Mouse (Mus musculus) forebrain, postnatal 0 days (tissue): ENCODE data around the gene Grin2d. TPM values are rescaled to one million over a fixed set of nuclear protein-coding genes. Genes with fewer than 3 reads are reported as not detected.
A peak's percentile ranks its signal among the peaks of the same experiment; 100 is the strongest.

ENCODE experiments used
- ATAC-seq: fragments of 200-750 bp; cut with Nextera tagmentation; 2 replicates; pipeline ENCODE4 v1.8.0; 2017; ENCODE audit warnings: mild to moderate bottlenecking, moderate library complexity
- DNase-seq: peaks from one replicate; pipeline ENCODE4 v3.0.0-alpha.2; 2015
- H3K27ac ChIP-seq: fragments of 300-500 bp; sonication (generic); 2 replicates; pipeline ENCODE4 v1.5.1; 2014; ENCODE audit warnings: low read depth, mild to moderate bottlenecking, antibody characterized with exemption, low read length, moderate library complexity, mixed read lengths
- H3K27me3 ChIP-seq: fragments of 300-500 bp; sonication (generic); 2 replicates; pipeline ENCODE4 v1.6.1; 2014; ENCODE audit warnings: mild to moderate bottlenecking, low read length, mixed read lengths; ENCODE audit not compliant: insufficient read depth
- H3K36me3 ChIP-seq: fragments of 300-500 bp; sonication (generic); 2 replicates; pipeline ENCODE4 v1.6.1; 2014; ENCODE audit warnings: mild to moderate bottlenecking, moderate library complexity; ENCODE audit not compliant: insufficient read depth
- H3K4me1 ChIP-seq: fragments of 300-500 bp; sonication (generic); 2 replicates; pipeline ENCODE4 v1.6.1; 2014; ENCODE audit warnings: antibody characterized with exemption; ENCODE audit not compliant: insufficient read depth
- H3K4me2 ChIP-seq: fragments of 300-500 bp; sonication (generic); 2 replicates; pipeline ENCODE4 v1.6.1; 2014; ENCODE audit warnings: low read depth, mild to moderate bottlenecking, moderate library complexity
- H3K4me3 ChIP-seq: fragments of 300-500 bp; sonication (generic); 2 replicates; pipeline ENCODE4 v1.5.1; 2014; ENCODE audit warnings: low read depth, low read length, mixed read lengths
- H3K9ac ChIP-seq: fragments of 300-500 bp; sonication (generic); 2 replicates; pipeline ENCODE4 v1.6.1; 2014; ENCODE audit warnings: mild to moderate bottlenecking
- H3K9me3 ChIP-seq: fragments of 300-500 bp; sonication (generic); 2 replicates; pipeline ENCODE4 v1.6.1; 2016; ENCODE audit warnings: low read length
- CTCF ChIP-seq: sonication (generic); IDR thresholded peaks from 2 replicates; pipeline ENCODE4 v1.5.1; 2016; ENCODE audit warnings: antibody characterized with exemption, control low read depth, low read depth
- WGBS: fragments of 180-500 bp; shearing (Covaris S2); extraction: QIAGEN DNeasy Blood & Tissue Kit; methylation state at CpG from one replicate; pipeline ENCODE4 v1.1.7; 2014; 5-methylcytosine and 5-hydroxymethylcytosine counted together
- polyA plus RNA-seq: library from polyadenylated mRNA; unstranded; fragments of >200 nt; fragmentation: Nextera tagmentation; extraction: Ambion mirVana; gene quantifications from 2 replicates; pipeline ENCODE4 v1.2.1, GENCODE M21; 2015
- total RNA-seq: library from RNA; depleted of rRNA; stranded (reverse); fragments of >200 nt; gene quantifications from 2 replicates; pipeline ENCODE4 v1.2.3, GENCODE M21; 2014; rRNA removed

The Grin2d gene
- total and polyA plus RNA-seq, 2 experiments from 2014 or later: 3.4 to 12.9 TPM

DNA sequence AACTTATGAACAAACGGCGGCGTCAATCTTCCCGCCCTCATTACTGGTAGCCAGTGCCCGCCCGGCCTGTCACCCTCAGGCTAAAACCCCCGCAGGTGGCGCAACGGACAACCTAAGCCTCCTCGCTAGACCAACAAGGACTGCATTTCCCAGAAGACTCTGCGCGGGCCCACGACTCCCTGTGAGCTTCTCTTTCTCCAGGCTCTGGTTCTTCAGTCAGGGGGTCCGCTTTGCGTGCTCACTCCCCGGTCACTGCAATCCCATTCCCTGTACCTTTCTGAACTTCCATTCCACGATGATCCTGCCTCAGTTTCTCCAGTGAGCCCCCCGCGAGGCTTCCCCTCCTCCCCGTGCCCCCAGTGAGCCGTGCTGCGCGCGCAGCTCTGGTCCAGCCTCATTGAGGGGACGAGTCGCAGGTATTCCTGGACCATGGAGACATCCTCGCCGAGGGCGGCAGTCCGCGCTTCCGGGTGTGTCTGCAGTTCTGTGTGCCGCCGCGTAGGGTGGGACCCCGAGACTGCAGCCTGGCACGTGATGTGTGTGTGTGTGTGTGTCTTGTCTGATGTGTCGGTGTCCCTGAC is 94.6 kb downstream of the Grin2d start, which contains the start of gene Lmtk3:
TSS of gene Lmtk3 (plus strand) at position 228 of the 581 bp plus-strand sequence.
- Histone ChIP-seq H3K27ac (peak within 1 kb of the TSS; percentile 98), H3K36me3 (peaks cover 16% of the 10 kb centered on the region), H3K4me2 (peak within 1 kb of the TSS; percentile 83), H3K4me3 (peak within 1 kb of the TSS; percentile 93), H3K27me3 (no peaks in the 10 kb centered on the region), H3K9me3 (no peaks in the 10 kb centered on the region), H3K9ac (peak within 1 kb of the TSS; percentile 93), H3K4me1 (peaks cover 12% of the 10 kb centered on the region)
- DNase-seq (peak; percentile 88), ATAC-seq (peak; percentile 50)
- WGBS: under 1% methylated on average over 38 of the region's 38 CpGs
- TF ChIP-seq CTCF: peak; percentile 37

DNA sequence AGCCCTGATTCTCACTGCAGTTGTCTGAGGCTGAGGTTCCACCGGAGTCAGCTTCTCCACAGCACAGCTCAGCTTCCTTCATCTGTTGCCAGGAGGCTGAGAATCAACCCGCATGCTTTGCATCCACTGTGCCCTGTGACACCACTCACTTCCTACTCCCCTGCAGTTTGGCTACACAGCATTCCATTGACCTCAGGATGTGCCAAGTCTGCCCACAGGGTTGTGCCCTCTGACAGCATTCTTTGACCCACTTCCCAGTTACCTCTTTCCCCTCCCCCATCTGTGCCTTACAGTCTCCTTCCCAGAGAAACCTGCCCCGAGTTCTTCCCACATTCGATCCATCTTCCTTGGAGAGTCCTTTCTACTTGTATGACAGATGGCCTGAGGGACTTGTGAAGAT is 95.9 kb downstream of the Grin2d start:
- Histone ChIP-seq H3K4me1 (peaks cover 12% of the 10 kb centered on the region), H3K4me3 (no peak overlapping the region), H3K9ac (no peak overlapping the region), H3K27me3 (no peaks in the 10 kb centered on the region), H3K27ac (no peak overlapping the region), H3K4me2 (no peak overlapping the region), H3K36me3 (peaks cover 2% of the 10 kb centered on the region; the same call in 1 of the 2 replicates), H3K9me3 (no peaks in the 10 kb centered on the region)
- TF ChIP-seq CTCF: no peak
- WGBS: 75% methylated on average over 4 of the region's 4 CpGs
- ATAC-seq: no peak
- no peak for DNase-seq

Other genes starting within 250 kb of the Grin2d start
- 2.2 and 2.8 TPM in 2 replicates for gene Mamstr, start 238.4 kb downstream of the Grin2d start, total RNA-seq
- 2.6 TPM in 2 replicates for gene Mamstr, start 238.4 kb downstream of the Grin2d start, polyA plus RNA-seq
- gene Fut2, start 212.0 kb downstream of the Grin2d start, total RNA-seq: 0.15 TPM in 1 of 2 replicates, not detected in the other
- gene Fut2, start 212.0 kb downstream of the Grin2d start, polyA plus RNA-seq: 0.06 and 0.13 TPM in 2 replicates
- 0.23 and 0.33 TPM in 2 replicates for gene Ntn5, start 194.4 kb downstream of the Grin2d start, total RNA-seq
- 0.47 and 0.79 TPM in 2 replicates for gene Ntn5, start 194.4 kb downstream of the Grin2d start, polyA plus RNA-seq
- gene Sec1, start 184.0 kb downstream of the Grin2d start, total RNA-seq: 0.52 and 0.62 TPM in 2 replicates
- gene Sec1, start 184.0 kb downstream of the Grin2d start, polyA plus RNA-seq: 0.18 and 0.34 TPM in 2 replicates
- gene Car11, start 178.5 kb downstream of the Grin2d start, total RNA-seq: 104 and 122 TPM in 2 replicates
- gene Car11, start 178.5 kb downstream of the Grin2d start, polyA plus RNA-seq: 92.1 and 102 TPM in 2 replicates
- gene Dbp, start 173.3 kb downstream of the Grin2d start, total RNA-seq: 9.0 and 11.7 TPM in 2 replicates
- gene Dbp, start 173.3 kb downstream of the Grin2d start, polyA plus RNA-seq: 6.4 and 6.6 TPM in 2 replicates
- 891 and 1,057 TPM in 2 replicates for gene Rpl18, start 162.9 kb downstream of the Grin2d start, total RNA-seq
- 517 and 655 TPM in 2 replicates for gene Rpl18, start 162.9 kb downstream of the Grin2d start, polyA plus RNA-seq
- gene Sphk2, start 160.4 kb downstream of the Grin2d start, total RNA-seq: 19.6 and 21.5 TPM in 2 replicates
- 16.5 and 18.7 TPM in 2 replicates for gene Sphk2, start 160.4 kb downstream of the Grin2d start, polyA plus RNA-seq
- 0.31 and 0.33 TPM in 2 replicates for gene Fam83e, start 157.2 kb downstream of the Grin2d start, total RNA-seq
- 0.09 TPM in 1 of 2 replicates, not detected in the other for gene Fam83e, start 157.2 kb downstream of the Grin2d start, polyA plus RNA-seq
- not detected in 2 replicates for gene Spaca4, start 152.6 kb downstream of the Grin2d start, total RNA-seq
- gene Spaca4, start 152.6 kb downstream of the Grin2d start, polyA plus RNA-seq: not detected in 2 replicates
- gene Lmtk3, start 94.6 kb downstream of the Grin2d start, total RNA-seq: 128 and 144 TPM in 2 replicates
- 8.9 and 12.5 TPM in 2 replicates for gene Lmtk3, start 94.6 kb downstream of the Grin2d start, polyA plus RNA-seq
- 6.5 and 8.9 TPM in 2 replicates for gene Sult2b1, start 93.7 kb downstream of the Grin2d start, total RNA-seq
- gene Sult2b1, start 93.7 kb downstream of the Grin2d start, polyA plus RNA-seq: 9.6 and 10.0 TPM in 2 replicates
- gene Cyth2, start 63.8 kb downstream of the Grin2d start, total RNA-seq: 253 and 270 TPM in 2 replicates
- 282 and 317 TPM in 2 replicates for gene Cyth2, start 63.8 kb downstream of the Grin2d start, polyA plus RNA-seq
- gene Kcnj14, start 53.6 kb downstream of the Grin2d start, total RNA-seq: 0.54 and 1.00 TPM in 2 replicates
- 0.48 and 1.1 TPM in 2 replicates for gene Kcnj14, start 53.6 kb downstream of the Grin2d start, polyA plus RNA-seq
- 39.3 and 41.8 TPM in 2 replicates for gene Grwd1, start 47.4 kb downstream of the Grin2d start, total RNA-seq
- 55.9 and 60.7 TPM in 2 replicates for gene Grwd1, start 47.4 kb downstream of the Grin2d start, polyA plus RNA-seq
- gene Kdelr1, start 5.6 kb downstream of the Grin2d start, total RNA-seq: 129 TPM in 2 replicates
- 45.8 and 49.6 TPM in 2 replicates for gene Kdelr1, start 5.6 kb downstream of the Grin2d start, polyA plus RNA-seq
- 0.31 TPM in 1 of 2 replicates, not detected in the other for gene Syngr4, start 18.3 kb upstream of the Grin2d start, total RNA-seq
- gene Syngr4, start 18.3 kb upstream of the Grin2d start, polyA plus RNA-seq: 0.40 TPM in 2 replicates
- 22.1 and 29.7 TPM in 2 replicates for gene Tmem143, start 18.6 kb upstream of the Grin2d start, total RNA-seq
- gene Tmem143, start 18.6 kb upstream of the Grin2d start, polyA plus RNA-seq: 4.9 and 5.7 TPM in 2 replicates
- gene Emp3, start 43.0 kb upstream of the Grin2d start, total RNA-seq: 10.0 and 22.7 TPM in 2 replicates
- 24.9 and 33.7 TPM in 2 replicates for gene Emp3, start 43.0 kb upstream of the Grin2d start, polyA plus RNA-seq
- 4.3 and 5.8 TPM in 2 replicates for gene Ccdc114, start 45.7 kb upstream of the Grin2d start, total RNA-seq
- gene Ccdc114, start 45.7 kb upstream of the Grin2d start, polyA plus RNA-seq: 3.1 and 5.1 TPM in 2 replicates
- 0.54 and 0.62 TPM in 2 replicates for gene Abcc6, start 151.9 kb upstream of the Grin2d start, total RNA-seq
- gene Abcc6, start 151.9 kb upstream of the Grin2d start, polyA plus RNA-seq: 0.11 and 0.34 TPM in 2 replicates
- 40.5 and 41.1 TPM in 2 replicates for gene Nomo1, start 155.3 kb upstream of the Grin2d start, total RNA-seq
- 27.3 and 32.9 TPM in 2 replicates for gene Nomo1, start 155.3 kb upstream of the Grin2d start, polyA plus RNA-seq
- gene Kcnj11, start 222.4 kb upstream of the Grin2d start, total RNA-seq: 13.1 TPM in 2 replicates
- gene Kcnj11, start 222.4 kb upstream of the Grin2d start, polyA plus RNA-seq: 2.6 TPM in 2 replicates